Mouse (Mus musculus): ENCODE data around the gene Gstp1. TPM values are rescaled to one million over a fixed set of nuclear protein-coding genes. Genes with fewer than 3 reads are reported as not detected.

Gene Gstp1
- polyA plus RNA-seq, 1 experiment from 2014 or later, result 483 TPM

DNA sequence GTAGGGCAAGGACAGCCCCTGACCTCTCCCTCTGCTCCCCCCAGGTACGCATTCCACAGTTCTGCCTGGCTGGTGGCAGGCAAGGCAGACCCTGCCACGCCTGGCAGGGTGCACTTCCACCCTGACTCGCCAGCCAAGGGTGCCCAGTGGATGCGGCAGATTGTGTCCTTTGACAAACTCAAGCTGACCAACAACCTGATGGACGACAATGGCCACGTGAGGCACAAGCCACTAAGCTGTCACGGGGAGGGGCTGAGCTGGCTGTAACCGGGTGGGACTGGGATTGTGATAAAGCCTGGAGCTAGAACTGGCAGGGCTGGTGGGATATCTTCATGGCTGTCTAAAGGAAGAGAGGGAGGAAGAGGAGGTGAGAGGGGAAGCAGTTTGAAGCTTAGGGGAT is 40.6 kb downstream of the Gstp1 start:
- ATAC-seq (ENCODE audit: low read depth) (no peak), DNase-seq (ENCODE audit: low spot score) (no peak)
- no peaks in the 10 kb centered on the region for H3K36me3 ChIP-seq (ENCODE audit: control insufficient read depth, insufficient read depth, low read length)
- no peaks in the 10 kb centered on the region for H3K27me3 ChIP-seq (replicated peaks; ENCODE audit: control insufficient read depth, insufficient read depth, low read length)
- H3K4me1 ChIP-seq (ENCODE audit: control insufficient read depth, insufficient read depth, low read length), result peaks cover 7% of the 10 kb centered on the region; the same call in 1 of the 2 replicates
- no peaks in the 10 kb centered on the region for H3K9me3 ChIP-seq (ENCODE audit: control insufficient read depth, low read length)
- H3K4me2 ChIP-seq (ENCODE audit: low read depth, low read length), result no peak overlapping the region
- H3K27ac ChIP-seq (replicated peaks; ENCODE audit: low read depth, low read length), result no peak overlapping the region
- WGBS, result 67% methylated on average over 8 of the region's 8 CpGs
- H3K4me3 ChIP-seq (ENCODE audit: low read depth, low read length), result no peak overlapping the region
- no peak overlapping the region for H3K9ac ChIP-seq (ENCODE audit: low read depth, low read length)

DNA sequence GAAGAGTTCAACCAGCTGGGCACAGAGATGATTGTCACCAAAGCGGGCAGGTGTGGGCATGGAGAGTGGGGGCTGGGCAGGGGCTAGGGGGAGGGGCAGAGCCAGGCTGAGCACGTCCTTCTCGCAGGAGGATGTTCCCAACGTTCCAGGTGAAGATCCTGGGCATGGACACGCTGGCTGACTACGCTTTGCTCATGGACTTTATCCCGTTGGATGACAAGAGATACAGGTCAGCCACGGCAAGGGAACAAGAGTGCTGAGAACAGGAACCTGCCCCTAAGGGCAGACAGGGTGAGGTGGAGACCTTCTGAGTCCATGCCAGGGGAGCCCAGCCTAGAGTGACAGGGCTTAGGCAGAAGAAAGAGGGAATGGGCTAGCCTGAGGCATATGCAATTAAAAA is 41.0 kb downstream of the Gstp1 start:
- ATAC-seq (ENCODE audit: low read depth), result no peak
- no peak for DNase-seq (ENCODE audit: low spot score)
- Histone ChIP-seq H3K9ac (ENCODE audit: low read depth, low read length) (no peak overlapping the region), H3K27ac (replicated peaks; ENCODE audit: low read depth, low read length) (no peak overlapping the region), H3K4me1 (ENCODE audit: control insufficient read depth, insufficient read depth, low read length) (peaks cover 7% of the 10 kb centered on the region; the same call in 1 of the 2 replicates), H3K27me3 (replicated peaks; ENCODE audit: control insufficient read depth, insufficient read depth, low read length) (no peaks in the 10 kb centered on the region), H3K36me3 (ENCODE audit: control insufficient read depth, insufficient read depth, low read length) (no peaks in the 10 kb centered on the region), H3K4me3 (ENCODE audit: low read depth, low read length) (no peak overlapping the region), H3K9me3 (ENCODE audit: control insufficient read depth, low read length) (no peaks in the 10 kb centered on the region), H3K4me2 (ENCODE audit: low read depth, low read length) (no peak overlapping the region)
- WGBS, result 76% methylated on average over 7 of the region's 8 CpGs

DNA sequence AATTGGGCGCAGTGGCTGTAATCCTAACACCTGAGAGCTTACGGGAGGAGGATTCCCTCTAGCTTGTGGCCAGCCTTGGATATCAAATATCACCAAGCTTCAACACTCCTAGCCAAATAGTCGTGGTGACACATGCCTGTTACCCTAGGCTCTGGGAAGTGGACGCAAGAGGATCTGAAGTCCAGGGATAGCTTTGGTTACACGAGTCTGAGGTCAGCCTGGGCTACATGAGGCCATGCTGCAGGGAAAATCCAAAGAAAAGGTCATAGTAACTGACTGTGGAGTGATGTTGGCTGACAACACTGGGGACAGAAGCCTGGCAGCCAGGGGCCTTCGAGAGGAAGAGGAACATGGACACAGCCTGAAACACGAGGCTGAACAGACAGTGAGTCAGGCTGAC is 41.7 kb downstream of the Gstp1 start:
- Histone ChIP-seq H3K36me3 (ENCODE audit: control insufficient read depth, insufficient read depth, low read length) (no peaks in the 10 kb centered on the region), H3K27me3 (replicated peaks; ENCODE audit: control insufficient read depth, insufficient read depth, low read length) (no peaks in the 10 kb centered on the region), H3K9ac (ENCODE audit: low read depth, low read length) (no peak overlapping the region), H3K4me3 (ENCODE audit: low read depth, low read length) (no peak overlapping the region), H3K4me2 (ENCODE audit: low read depth, low read length) (no peak overlapping the region), H3K4me1 (ENCODE audit: control insufficient read depth, insufficient read depth, low read length) (peaks cover 4% of the 10 kb centered on the region; the same call in 1 of the 2 replicates), H3K9me3 (ENCODE audit: control insufficient read depth, low read length) (no peaks in the 10 kb centered on the region), H3K27ac (replicated peaks; ENCODE audit: low read depth, low read length) (no peak overlapping the region)
- 46% methylated on average over 7 of the region's 7 CpGs for WGBS
- DNase-seq (ENCODE audit: low spot score) (no peak), ATAC-seq (ENCODE audit: low read depth) (no peak)

DNA sequence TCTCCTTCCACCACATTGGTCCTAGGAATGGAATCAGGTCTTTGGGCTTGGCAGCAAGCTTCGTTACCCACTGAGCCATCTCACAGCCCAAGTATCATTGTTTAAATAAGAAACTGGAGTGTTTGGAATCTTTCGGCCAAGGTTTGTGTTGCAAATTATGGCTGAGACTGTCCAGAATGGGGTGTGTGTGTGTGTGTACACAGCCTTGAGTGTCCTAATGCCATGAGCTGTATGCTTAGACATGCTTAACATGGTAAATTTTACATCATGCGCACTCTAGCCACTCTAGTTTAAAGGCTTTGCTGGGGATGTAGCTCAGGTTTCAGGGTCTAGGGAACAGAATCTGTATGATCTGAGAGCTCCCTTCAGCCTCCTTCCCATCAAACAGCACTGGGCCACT is 42.3 kb downstream of the Gstp1 start:
- Histone ChIP-seq H3K9ac (ENCODE audit: low read depth, low read length) (no peak overlapping the region), H3K4me3 (ENCODE audit: low read depth, low read length) (no peak overlapping the region), H3K27me3 (replicated peaks; ENCODE audit: control insufficient read depth, insufficient read depth, low read length) (no peaks in the 10 kb centered on the region), H3K4me2 (ENCODE audit: low read depth, low read length) (no peak overlapping the region), H3K9me3 (ENCODE audit: control insufficient read depth, low read length) (no peaks in the 10 kb centered on the region), H3K27ac (replicated peaks; ENCODE audit: low read depth, low read length) (no peak overlapping the region), H3K4me1 (ENCODE audit: control insufficient read depth, insufficient read depth, low read length) (no peaks in the 10 kb centered on the region), H3K36me3 (ENCODE audit: control insufficient read depth, insufficient read depth, low read length) (no peaks in the 10 kb centered on the region)
- ATAC-seq (ENCODE audit: low read depth), result no peak
- 80% methylated on average over 3 of the region's 3 CpGs for WGBS
- DNase-seq (ENCODE audit: low spot score), result no peak

DNA sequence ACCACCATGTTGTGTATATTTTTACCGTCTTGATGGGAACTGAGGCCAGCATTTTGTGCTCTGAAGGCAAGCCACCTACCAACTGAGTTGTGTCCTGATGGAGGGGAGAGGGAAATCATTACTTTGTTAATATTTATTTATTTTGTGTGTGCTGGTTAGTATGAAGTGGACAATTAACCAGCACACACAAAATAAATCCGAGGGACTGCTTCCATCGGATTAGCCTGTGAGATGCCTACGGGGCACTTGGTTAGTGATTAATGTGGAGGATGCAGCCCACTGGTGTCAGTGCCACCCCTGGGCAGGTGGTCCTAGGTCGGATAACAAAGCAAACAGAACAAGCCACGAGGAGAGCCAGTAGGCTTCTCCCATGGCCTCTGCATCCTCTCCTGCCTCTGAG is 42.9 kb downstream of the Gstp1 start:
- no peak for DNase-seq (ENCODE audit: low spot score)
- Histone ChIP-seq H3K9ac (ENCODE audit: low read depth, low read length) (no peak overlapping the region), H3K27me3 (replicated peaks; ENCODE audit: control insufficient read depth, insufficient read depth, low read length) (no peaks in the 10 kb centered on the region), H3K4me1 (ENCODE audit: control insufficient read depth, insufficient read depth, low read length) (no peaks in the 10 kb centered on the region), H3K36me3 (ENCODE audit: control insufficient read depth, insufficient read depth, low read length) (no peaks in the 10 kb centered on the region), H3K4me2 (ENCODE audit: low read depth, low read length) (no peak overlapping the region), H3K4me3 (ENCODE audit: low read depth, low read length) (no peak overlapping the region), H3K27ac (replicated peaks; ENCODE audit: low read depth, low read length) (no peak overlapping the region), H3K9me3 (ENCODE audit: control insufficient read depth, low read length) (no peaks in the 10 kb centered on the region)
- ATAC-seq (ENCODE audit: low read depth), result no peak
- 67% methylated on average over 6 of the region's 6 CpGs for WGBS

DNA sequence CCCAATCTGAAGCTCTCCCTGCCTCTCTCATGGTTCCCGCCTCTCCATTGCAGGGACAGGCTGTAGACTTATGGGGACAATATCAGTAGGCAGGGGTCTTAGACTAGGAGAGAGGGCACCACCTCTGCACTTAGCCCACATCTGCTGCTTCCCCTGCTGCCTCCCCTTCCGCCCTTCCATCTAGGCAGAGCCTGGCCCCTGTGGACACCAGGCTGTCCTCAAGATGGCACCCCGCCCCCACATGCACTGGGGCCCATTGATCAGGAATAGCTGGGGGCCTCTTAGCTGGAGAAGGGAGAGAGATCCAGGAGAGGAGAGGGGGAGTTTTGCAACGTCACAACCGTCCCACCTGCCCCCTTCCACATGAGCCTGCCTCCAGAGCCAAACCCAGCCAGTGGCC is 45.4 kb downstream of the Gstp1 start, which contains the start of gene Tbx10:
Tbx10 (plus strand) TSS at position 337 of the 400 bp plus-strand sequence.
- Histone ChIP-seq H3K4me2 (ENCODE audit: low read depth, low read length) (no peak within 1 kb of the TSS), H3K9ac (ENCODE audit: low read depth, low read length) (no peak within 1 kb of the TSS), H3K4me1 (ENCODE audit: control insufficient read depth, insufficient read depth, low read length) (no peaks in the 10 kb centered on the region), H3K9me3 (ENCODE audit: control insufficient read depth, low read length) (no peaks in the 10 kb centered on the region), H3K4me3 (ENCODE audit: low read depth, low read length) (no peak within 1 kb of the TSS), H3K27ac (replicated peaks; ENCODE audit: low read depth, low read length) (no peak within 1 kb of the TSS), H3K36me3 (ENCODE audit: control insufficient read depth, insufficient read depth, low read length) (no peaks in the 10 kb centered on the region), H3K27me3 (replicated peaks; ENCODE audit: control insufficient read depth, insufficient read depth, low read length) (no peaks in the 10 kb centered on the region)
- 44% methylated on average over 5 of the region's 5 CpGs for WGBS
- ATAC-seq (ENCODE audit: low read depth), result no peak
- no peak for DNase-seq (ENCODE audit: low spot score)

DNA sequence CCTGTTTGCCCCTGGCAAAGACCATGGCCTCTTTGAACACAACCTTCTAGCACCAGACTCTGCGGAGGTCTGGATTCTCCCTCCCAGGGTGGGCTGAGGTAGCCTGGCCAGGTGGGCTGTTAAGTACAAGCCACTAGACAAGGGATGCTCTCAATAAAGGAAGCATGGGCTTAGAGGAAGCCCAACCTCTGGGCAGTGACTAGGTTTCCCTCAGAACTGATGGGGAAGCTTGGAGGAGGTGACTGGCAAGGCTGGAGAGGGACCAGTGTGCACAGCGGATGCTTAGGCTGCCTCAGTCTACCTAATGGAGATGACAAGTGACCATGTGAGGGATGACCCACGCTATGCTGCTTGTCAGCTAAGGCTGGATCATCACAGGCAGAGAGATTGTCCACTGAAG is 45.8 kb downstream of the Gstp1 start:
- no peak overlapping the region for H3K4me2 ChIP-seq (ENCODE audit: low read depth, low read length)
- no peaks in the 10 kb centered on the region for H3K27me3 ChIP-seq (replicated peaks; ENCODE audit: control insufficient read depth, insufficient read depth, low read length)
- H3K9me3 ChIP-seq (ENCODE audit: control insufficient read depth, low read length), result no peaks in the 10 kb centered on the region
- WGBS, result 86% methylated on average over 3 of the region's 3 CpGs
- H3K36me3 ChIP-seq (ENCODE audit: control insufficient read depth, insufficient read depth, low read length), result no peaks in the 10 kb centered on the region
- no peak overlapping the region for H3K4me3 ChIP-seq (ENCODE audit: low read depth, low read length)
- ATAC-seq (ENCODE audit: low read depth), result no peak
- H3K27ac ChIP-seq (replicated peaks; ENCODE audit: low read depth, low read length), result no peak overlapping the region
- H3K4me1 ChIP-seq (ENCODE audit: control insufficient read depth, insufficient read depth, low read length), result no peaks in the 10 kb centered on the region; the same call in 1 of the 2 replicates
- DNase-seq (ENCODE audit: low spot score), result no peak
- no peak overlapping the region for H3K9ac ChIP-seq (ENCODE audit: low read depth, low read length)

DNA sequence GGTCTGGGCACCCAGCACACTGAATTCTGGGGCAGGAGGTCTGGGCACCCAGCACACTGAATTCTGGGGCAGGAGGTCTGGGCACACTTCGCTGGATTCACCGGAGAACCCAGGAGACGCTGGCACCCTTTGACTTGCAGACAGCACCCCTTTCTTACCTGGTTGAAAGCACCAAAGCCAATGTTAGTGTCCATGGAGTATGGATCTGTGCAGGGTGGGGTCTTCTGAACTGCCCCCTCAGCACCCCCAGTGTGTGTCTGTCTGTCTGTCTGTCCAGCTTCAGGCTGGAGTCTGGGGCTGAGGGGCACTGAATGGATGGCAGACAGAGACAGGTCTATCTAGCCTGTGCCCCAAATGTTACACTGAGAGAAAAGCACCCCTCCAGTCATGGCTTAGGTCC is 46.2 kb downstream of the Gstp1 start:
- Histone ChIP-seq H3K4me2 (ENCODE audit: low read depth, low read length) (no peak overlapping the region), H3K27me3 (replicated peaks; ENCODE audit: control insufficient read depth, insufficient read depth, low read length) (no peaks in the 10 kb centered on the region), H3K9me3 (ENCODE audit: control insufficient read depth, low read length) (no peaks in the 10 kb centered on the region), H3K9ac (ENCODE audit: low read depth, low read length) (no peak overlapping the region), H3K36me3 (ENCODE audit: control insufficient read depth, insufficient read depth, low read length) (no peaks in the 10 kb centered on the region), H3K4me1 (ENCODE audit: control insufficient read depth, insufficient read depth, low read length) (peaks cover 3% of the 10 kb centered on the region; the same call in 1 of the 2 replicates), H3K27ac (replicated peaks; ENCODE audit: low read depth, low read length) (no peak overlapping the region), H3K4me3 (ENCODE audit: low read depth, low read length) (no peak overlapping the region)
- no peak for ATAC-seq (ENCODE audit: low read depth)
- no peak for DNase-seq (ENCODE audit: low spot score)
- 93% methylated on average over 3 of the region's 3 CpGs for whole genome bisulfite sequencing

DNA sequence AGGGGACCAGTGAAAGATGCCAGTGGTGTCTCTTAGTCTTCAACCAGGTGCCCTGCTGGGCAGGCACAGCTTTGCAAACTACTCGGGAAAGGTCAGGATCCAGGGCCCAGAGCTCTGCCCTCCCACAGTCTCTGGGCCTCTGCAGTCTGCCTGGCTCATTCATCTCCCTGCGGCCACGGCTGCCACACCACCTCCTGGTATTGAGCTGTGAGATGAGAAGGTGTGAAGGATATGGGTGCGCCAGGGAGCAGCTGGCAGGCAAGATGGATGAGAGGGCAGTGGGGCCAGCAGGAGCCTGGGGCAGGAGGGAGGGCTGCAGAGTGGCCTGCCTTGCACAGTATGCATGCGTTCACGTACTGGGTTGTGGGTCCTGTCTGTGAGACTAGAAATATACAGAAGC is 47.0 kb downstream of the Gstp1 start:
- 65% methylated on average over 6 of the region's 6 CpGs for WGBS
- no peaks in the 10 kb centered on the region for H3K36me3 ChIP-seq (ENCODE audit: control insufficient read depth, insufficient read depth, low read length)
- ATAC-seq (ENCODE audit: low read depth) (no peak), DNase-seq (ENCODE audit: low spot score) (no peak)
- peaks cover 8% of the 10 kb centered on the region; the same call in 1 of the 2 replicates for H3K4me1 ChIP-seq (ENCODE audit: control insufficient read depth, insufficient read depth, low read length)
- H3K27ac ChIP-seq (replicated peaks; ENCODE audit: low read depth, low read length), result no peak overlapping the region
- no peak overlapping the region for H3K9ac ChIP-seq (ENCODE audit: low read depth, low read length)
- no peaks in the 10 kb centered on the region for H3K9me3 ChIP-seq (ENCODE audit: control insufficient read depth, low read length)
- H3K27me3 ChIP-seq (replicated peaks; ENCODE audit: control insufficient read depth, insufficient read depth, low read length), result no peaks in the 10 kb centered on the region
- no peak overlapping the region for H3K4me2 ChIP-seq (ENCODE audit: low read depth, low read length)
- no peak overlapping the region for H3K4me3 ChIP-seq (ENCODE audit: low read depth, low read length)

Measured in embryonic facial prominence, embryonic 14.5 days (tissue).